ENCODE assay signal across 9 mouse cellular contexts in genomic region chr10:8130057-8130456, GRCm38 (mm10).
DNase-seq lines count a peak whose midpoint lies in the region; ATAC-seq and TF ChIP-seq lines count a peak whose summit lies in the region.
"Had no signal": no experiment of that assay in that cellular context is flagged by ENCODE, and none has a peak within 500 bp of the region (broad histone marks: within the 10 kb centered on the region; RNA-seq: fewer than 3 reads in every experiment).

No protein-coding gene starts in this region.

- WGBS in kidney, embryonic 16.5 days, result 60% methylated on average over 8 of the region's 8 CpGs
- WGBS in limb, embryonic 14.5 days, result 57% methylated on average over 8 of the region's 8 CpGs

- no peak overlapping the region for H3K4me2 ChIP-seq in kidney, embryonic 16.5 days (replicated peaks; ENCODE audit: low read depth, low read length)
- no peak overlapping the region for H3K4me2 ChIP-seq in limb, embryonic 14.5 days (replicated peaks; ENCODE audit: low read depth, low read length, severe bottlenecking)

- TF ChIP-seq POLR2A in testis, adult 2 months (IDR thresholded peaks at IDR 0.05; ENCODE audit: control insufficient read depth, low read depth, low read length), result no peak
- TF ChIP-seq POLR2A in limb, embryonic 14.5 days (IDR thresholded peaks at IDR 0.05; ENCODE audit: borderline replicate concordance, extremely low read depth, insufficient read depth, insufficient read length), result no peak

- no peaks in the 10 kb centered on the region for H3K27me3 ChIP-seq in kidney, embryonic 16.5 days (ENCODE audit: insufficient read depth, low read length)
- no peaks in the 10 kb centered on the region for H3K27me3 ChIP-seq in testis, adult 2 months (ENCODE audit: control insufficient read depth, insufficient read depth, low read length)
- no peaks in the 10 kb centered on the region for H3K27me3 ChIP-seq in limb, embryonic 14.5 days (ENCODE audit: control insufficient read depth, insufficient read depth, low read length)

- H3K9me3 ChIP-seq in kidney, embryonic 16.5 days (ENCODE audit: low read length), result no peaks in the 10 kb centered on the region
- H3K9me3 ChIP-seq in limb, embryonic 14.5 days (ENCODE audit: control insufficient read depth, low read length), result no peaks in the 10 kb centered on the region

- no peak overlapping the region for H3K4me3 ChIP-seq in kidney, embryonic 16.5 days (ENCODE audit: low read length)
- no peak overlapping the region for H3K4me3 ChIP-seq in testis, adult 2 months (ENCODE audit: control insufficient read depth, low read depth, low read length)
- no peak overlapping the region for H3K4me3 ChIP-seq in limb, embryonic 14.5 days (replicated peaks; ENCODE audit: low read length)

- no peaks in the 10 kb centered on the region for H3K36me3 ChIP-seq in kidney, embryonic 16.5 days (ENCODE audit: insufficient read depth, low read length)
- no peaks in the 10 kb centered on the region for H3K36me3 ChIP-seq in testis, adult 2 months (ENCODE audit: control insufficient read depth, insufficient read depth, low read length)
- no peaks in the 10 kb centered on the region for H3K36me3 ChIP-seq in limb, embryonic 14.5 days (ENCODE audit: control insufficient read depth, insufficient read depth, low read length)

- ATAC-seq in kidney, embryonic 16.5 days (ENCODE audit: low FRiP score, low TSS enrichment), result no peak
- ATAC-seq in limb, embryonic 14.5 days (ENCODE audit: low FRiP score, low read depth), result no peak
- ATAC-seq: forebrain, embryonic 16.5 days had no signal

- H3K27ac ChIP-seq in kidney, embryonic 16.5 days (ENCODE audit: low read length), result no peak overlapping the region
- H3K27ac ChIP-seq in testis, adult 2 months (ENCODE audit: control insufficient read depth, insufficient read depth, low read depth, low read length), result peak overlapping the region; percentile 25; the same call in 1 of the 2 replicates
- no peak overlapping the region for H3K27ac ChIP-seq in limb, embryonic 14.5 days (replicated peaks; ENCODE audit: low read depth, low read length)

- H3K9ac ChIP-seq in kidney, embryonic 16.5 days (replicated peaks; ENCODE audit: low read length), result peak overlapping the region; percentile 35; the same call in 1 of the 2 replicates
- H3K9ac ChIP-seq in limb, embryonic 14.5 days (ENCODE audit: low read depth, low read length, severe bottlenecking), result peak overlapping the region; percentile 8; the same call in 1 of the 2 replicates

- no peak for TF ChIP-seq CTCF in testis, adult 2 months (IDR thresholded peaks at IDR 0.05; ENCODE audit: control insufficient read depth, insufficient read depth, insufficient replicate concordance, low read depth, low read length)

- DNase-seq in kidney, adult 18-20 months, result no peak
- no peak for DNase-seq in testis, postnatal 10 days (ENCODE audit: low spot score)
- no peak for DNase-seq in limb, embryonic 14.5 days (ENCODE audit: low spot score)
- no peak for DNase-seq in right cerebral cortex, postnatal 14 days
- no peak for DNase-seq in thymus, adult 18-20 months
- DNase-seq: cerebellum, postnatal 36 days had no signal

- peaks cover 10% of the 10 kb centered on the region; the same call in 1 of the 2 replicates for H3K4me1 ChIP-seq in kidney, embryonic 16.5 days (ENCODE audit: insufficient read depth, low read length)
- peaks cover 2% of the 10 kb centered on the region; the same call in 1 of the 2 replicates for H3K4me1 ChIP-seq in testis, adult 2 months (ENCODE audit: control insufficient read depth, insufficient read depth, low read length)
- peaks cover 10% of the 10 kb centered on the region for H3K4me1 ChIP-seq in limb, embryonic 14.5 days (ENCODE audit: control insufficient read depth, insufficient read depth, low read length)
